Mouse (Mus musculus): ENCODE measurements around the gene Pknox2.

The Pknox2 gene

DNA sequence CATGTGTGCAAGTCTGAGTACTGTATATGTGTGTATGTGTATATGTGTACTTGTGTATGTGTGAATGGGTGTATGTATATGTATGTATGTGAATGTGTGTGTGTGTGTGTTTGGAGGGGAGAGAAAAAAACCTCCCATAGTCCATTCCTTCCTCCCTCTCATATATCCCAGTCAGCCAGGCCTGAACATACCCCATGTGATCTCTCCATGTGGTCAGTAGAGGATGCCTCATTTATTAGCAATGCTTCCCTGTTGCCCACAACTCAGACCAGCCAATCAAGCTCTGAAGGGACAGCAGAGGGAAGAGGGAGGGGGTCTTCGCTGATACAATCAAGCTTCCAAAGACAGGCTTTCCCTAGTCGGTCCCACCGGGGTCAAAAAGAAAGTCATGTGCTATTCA, 47.6 kb downstream of the Pknox2 start:
- DNase-seq (ENCODE audit: low spot score) = no peak

DNA sequence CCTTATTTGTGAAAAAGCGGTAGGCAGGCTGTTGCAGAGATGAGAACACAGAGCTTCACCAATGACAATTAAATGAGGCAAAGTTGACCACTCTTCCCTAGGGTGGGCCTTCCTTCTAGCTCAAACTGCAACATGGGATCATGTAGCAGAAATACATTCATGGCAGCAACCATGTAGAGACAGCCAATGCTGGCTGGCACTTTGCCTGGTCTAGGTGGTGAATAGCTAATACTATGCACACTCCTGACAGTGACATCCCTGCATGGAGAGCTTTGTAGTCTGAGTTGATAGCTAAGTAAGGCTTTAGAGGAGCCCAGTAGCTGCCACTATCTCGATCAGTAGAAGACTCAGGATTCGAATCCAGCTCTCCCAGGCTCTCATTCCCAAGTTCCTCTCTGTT, 48.6 kb downstream of the Pknox2 start:
- no peak for DNase-seq (ENCODE audit: low spot score)

DNA sequence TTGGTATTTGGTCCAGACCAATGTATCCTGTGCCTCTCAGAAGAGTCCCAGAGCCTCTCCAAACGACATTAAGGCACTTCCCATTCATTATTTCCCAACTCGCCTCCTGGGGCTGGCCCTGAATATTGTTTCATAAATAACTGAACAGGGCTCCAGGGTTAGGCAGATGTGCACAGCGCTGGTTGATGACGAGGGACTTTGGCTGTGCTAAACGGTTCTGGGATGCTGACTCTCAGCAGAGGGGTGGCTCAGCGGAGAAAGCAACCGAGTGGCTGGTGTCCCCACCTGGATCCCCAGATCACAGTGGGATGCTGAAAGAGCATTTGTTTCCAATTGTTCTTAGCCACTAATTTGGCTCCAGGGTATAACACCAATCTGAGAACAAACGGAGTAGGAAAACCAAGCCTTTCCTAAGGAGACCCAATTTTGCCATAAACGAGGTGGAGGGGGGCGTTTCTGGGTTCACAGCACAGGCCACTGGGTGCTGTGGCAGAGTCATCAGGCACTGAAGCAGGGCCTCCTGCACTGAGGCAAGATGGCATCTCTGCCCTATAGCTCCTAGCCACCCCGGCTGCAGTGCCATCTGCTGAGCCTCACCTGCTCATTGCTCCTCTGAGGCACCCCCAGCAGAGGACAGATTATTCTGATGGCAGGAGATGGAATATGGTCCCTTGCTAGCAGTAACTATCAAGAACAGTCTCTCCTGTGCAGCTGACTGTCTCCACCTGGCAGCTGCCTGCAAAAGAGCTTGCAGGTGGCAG, 52.8 kb downstream of the Pknox2 start:
- no peak for DNase-seq (ENCODE audit: low spot score)

DNA sequence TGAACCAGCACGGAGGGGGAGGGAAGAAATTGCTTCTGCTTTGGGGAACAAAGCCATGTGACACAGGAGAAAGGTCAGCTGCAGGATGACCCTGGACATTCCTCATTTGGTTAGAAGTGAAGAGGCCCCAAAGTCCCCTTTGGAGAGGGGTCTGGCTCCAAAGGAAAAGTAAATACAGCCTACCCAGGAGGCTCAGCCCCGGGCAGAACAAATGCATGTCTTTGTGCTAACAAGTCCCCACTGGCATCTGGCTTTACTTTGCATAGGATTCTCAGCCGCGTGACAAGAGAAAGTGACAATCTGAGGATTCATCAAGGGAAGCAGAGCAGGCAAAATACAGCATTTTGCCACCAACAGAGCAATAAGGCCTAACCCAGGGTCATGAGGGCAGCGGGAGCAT, 54.1 kb downstream of the Pknox2 start:
- DNase-seq (ENCODE audit: low spot score) = no peak

DNA sequence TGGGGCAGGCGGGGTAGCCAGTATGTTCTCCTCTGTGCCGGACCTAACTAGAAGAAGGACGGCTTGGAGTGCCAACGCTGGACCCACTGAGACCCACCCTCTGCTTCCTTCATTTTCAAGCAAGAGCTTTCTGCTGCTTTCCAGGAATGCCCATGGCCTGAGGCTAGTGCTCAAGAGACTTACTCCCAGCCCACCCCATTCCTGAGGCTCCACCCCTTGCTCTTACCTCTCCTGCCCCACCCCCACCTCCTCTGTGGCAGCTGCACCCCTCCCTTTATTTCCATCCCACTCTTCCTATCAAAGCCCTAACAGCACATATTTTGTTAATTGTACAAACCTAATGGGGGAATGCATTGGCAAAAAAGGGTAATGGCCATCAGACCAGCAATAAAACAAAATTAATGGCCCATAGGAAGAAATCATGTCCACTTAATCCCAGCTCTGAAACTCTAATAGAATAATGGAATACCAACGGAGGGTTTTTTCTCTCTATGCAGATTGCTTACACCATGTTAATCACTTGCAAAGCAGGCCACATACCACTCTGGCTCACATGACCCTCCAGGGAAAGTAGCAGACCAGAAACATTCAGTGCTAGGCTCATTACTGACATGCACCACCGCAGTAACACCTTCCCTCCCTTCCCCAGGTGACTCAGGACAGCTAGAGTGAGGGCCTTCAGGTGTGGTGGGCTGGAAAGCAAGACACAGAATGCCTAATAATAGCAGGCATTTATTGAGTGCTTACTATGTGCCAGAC, 57.1 kb downstream of the Pknox2 start:
- DNase-seq (ENCODE audit: low spot score) = no peak

DNA sequence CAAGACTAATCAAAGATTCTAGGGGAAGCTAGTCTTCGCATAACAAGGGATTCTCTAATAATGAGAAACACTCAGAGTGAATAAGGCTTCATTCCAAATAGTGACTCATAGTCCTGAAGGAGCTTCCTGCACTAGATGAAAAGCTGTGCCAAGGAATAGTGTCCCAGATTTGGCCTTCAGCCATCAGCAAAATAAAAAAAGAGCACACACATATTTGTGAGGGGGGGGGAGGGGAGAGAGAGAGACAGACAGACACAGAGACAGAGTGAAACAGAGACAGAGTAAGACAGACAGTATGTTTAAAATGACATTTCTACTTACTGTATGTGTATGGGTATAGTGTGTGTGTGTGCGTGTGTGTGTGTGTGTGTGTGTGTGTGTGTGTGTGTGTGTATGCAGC, 61.8 kb downstream of the Pknox2 start:
- DNase-seq (ENCODE audit: low spot score) = no peak

DNA sequence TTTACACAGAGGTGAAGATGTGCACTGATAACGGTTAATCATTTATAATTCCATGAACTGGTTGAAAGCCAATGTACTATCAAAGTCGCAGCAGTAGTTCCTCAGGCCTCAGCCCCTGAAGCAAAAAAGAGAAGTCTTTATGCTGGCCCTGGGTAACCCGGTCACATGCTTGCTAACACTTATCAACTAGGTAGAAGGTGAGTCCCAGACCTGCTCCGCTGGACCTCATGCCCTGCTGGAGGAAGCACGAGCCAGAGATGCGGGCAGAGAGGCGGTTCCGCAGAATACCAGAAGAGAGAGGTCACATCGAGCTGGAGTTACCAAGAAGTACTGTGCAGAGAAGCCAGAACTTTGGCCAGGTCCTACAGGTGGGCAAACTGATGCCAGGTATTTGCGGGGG, 65.0 kb downstream of the Pknox2 start:
- no peak for DNase-seq (ENCODE audit: low spot score)

DNA sequence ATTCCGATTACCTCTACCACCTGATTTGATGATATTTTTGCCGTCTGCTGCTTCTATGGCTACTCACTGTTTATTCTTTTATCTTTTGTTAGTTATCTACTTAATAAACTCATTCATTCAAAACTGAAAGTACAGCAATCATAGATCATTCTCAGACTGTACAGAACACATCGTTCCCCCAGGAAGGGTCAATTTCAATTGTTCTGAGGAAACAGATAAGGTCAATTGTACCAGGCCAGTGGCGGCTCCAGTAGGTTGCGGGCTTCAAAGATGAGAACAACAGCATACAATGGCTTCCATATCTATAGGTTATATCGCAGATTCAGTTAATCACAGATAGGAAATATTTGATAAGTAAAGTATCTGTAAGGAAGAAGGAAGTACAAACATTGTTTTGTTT, 66.9 kb downstream of the Pknox2 start:
- DNase-seq (ENCODE audit: low spot score) = no peak

DNA sequence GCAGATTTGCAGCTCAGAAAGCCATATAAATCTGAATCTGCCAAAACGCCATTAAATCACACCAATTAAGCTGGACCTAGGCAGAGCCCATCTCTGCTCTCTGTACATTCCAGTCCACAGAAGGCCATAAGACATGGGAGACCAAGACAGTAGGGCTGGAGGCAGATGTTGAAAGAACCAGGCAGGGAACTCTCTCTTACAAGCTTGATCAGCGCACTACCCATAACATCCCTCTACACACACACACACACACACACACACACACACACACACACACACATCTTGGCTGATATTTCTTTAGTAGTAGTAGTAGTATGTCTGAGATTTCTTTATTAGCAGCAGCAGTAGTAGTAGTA, 70.2 kb downstream of the Pknox2 start:
- no peak for DNase-seq (ENCODE audit: low spot score)

DNA sequence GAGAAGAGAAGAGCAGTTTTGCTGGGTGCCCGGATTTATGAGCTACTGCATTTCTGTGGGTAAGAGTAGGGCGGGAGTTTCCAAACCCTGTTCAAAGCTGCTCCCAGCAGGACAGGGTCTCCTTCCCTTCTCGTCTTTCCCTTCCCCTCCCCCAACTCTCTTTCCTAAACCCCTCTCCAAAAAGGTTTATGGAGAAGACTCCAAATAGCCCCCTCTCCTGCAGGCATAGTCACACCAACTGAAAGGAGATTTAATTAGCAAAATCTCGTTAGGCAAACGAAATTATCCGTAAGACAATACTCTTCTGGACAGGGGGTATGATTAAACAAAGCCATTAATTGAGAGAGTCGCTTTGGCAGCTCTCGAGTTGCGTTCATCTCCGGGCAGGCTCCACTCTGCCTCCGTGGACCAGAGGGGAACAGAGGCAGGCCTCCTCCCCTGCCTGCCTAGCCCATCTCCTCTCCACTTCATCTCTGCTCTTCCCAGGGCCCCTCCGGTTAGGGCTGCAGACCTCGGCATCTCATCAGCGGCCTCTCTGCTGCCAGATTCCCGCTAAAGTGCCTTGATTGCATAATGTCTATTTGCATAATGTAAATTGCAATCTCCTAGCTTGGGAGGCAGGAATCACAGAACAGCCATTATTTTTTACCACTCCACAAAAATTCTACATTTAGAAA, 70.7 kb downstream of the Pknox2 start:
- DNase-seq (ENCODE audit: low spot score) = no peak

DNA sequence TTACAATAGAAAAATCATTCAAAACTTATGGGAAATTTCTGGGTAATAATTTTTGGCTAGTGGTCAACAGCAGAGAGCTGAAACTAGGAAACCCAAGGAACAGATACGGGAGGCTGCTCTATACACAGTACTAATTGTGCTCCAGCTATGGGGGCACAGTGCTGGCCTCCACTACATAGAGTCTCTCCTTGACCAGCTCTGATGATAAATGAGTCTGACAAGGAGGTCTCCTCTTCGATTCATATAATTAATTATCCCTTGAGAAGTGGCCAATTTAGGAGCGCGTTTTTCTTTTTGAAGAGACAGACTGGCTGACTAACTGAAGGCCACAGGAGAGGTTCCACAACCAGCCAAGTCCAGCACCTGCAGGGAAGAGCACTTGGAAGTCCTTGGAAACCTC, 71.3 kb downstream of the Pknox2 start:
- DNase-seq (ENCODE audit: low spot score) = no peak

DNA sequence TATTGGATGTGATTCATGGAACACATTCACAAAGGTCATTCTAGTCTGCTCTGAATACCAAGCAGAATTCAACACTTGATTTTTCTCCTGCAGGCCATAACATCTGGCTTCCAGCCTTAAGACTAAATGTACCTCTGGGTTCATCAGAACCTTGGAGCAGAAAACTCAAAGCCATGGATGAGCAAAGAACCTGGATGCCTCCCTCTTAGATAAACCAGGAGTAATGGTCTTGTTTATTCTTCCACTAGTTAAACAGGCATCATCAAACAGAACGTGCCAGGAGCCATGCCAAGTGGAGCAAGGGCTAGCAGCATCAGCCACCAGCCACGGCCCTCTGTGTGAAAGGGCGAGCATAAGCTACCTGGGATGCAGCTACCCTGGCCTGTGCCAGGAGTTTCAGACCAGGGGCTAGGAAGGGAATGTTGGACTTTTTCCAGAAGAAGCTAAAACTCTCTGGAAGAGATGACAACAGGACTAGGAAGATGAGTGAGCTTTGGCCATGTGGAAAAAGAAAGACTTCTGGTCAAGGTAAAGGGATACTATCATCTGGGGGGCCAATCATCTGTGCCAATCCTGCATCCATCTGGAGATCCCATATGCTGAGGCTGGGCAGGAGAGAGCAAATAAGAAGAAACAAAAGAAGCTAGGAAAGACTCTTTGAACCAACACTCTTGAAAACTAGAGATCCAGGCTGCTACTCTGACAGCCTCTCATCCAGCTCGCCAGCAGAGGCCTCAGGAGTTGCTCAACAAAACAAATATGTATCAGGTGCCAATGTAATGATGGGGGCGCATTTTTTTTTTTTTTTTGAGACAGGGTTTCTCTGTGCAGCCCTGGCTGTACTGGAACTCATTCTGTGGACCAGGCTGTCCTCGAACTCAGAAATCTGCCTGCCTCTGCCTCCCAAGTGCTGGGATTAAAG, 77.6 kb downstream of the Pknox2 start:
- no peak for DNase-seq (ENCODE audit: low spot score)

DNA sequence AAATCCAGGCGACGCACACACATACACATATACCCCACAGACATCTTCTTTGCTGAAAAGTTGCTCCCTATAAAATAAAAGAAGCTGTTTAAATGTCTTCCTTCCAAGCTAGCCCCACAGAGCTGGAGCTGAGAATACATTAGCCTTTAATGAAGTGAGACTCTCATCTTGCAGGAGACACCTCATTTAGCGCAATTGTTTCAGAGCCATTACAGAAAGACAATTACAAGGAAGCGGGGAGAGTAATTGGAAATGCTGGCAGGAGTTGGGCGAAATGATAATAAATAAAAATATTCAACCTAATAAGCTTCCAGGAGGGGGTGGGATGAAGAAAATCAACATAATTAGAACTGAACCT, 79.8 kb downstream of the Pknox2 start:
- no peak for DNase-seq (ENCODE audit: low spot score)

DNA sequence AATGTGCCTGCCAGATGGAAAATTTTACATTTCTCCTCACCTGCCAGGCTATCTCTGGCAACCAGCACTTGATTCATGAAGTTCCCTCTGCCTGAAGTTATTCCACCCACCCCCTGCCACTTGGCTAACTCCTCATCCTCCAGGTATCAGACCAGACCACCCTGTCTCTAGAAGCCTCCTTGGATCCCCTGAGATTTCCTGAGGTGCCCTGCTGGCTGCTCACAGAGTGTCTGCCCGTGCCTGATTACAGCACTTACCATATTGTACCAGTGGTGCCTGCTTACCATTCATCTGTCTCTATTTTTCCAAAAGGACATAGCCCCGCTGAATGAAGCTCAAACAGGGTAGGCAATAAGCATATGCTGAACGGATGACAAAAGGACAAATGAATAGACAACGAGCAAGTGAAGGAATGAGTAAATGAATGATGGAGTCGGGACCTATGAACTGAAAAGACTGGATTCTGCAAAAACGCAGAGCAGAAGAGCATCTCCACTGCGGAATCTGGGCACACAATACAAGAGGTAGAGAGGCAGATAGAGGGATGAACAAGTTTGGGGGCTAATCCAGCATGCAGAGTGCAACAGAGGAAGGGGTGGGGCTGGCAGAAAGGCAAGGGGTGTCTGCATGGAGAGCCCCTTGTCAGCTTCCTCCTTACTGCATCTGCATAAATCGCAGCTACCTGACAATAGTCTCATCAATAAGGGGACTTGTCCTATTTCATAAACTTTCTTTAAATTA, 80.3 kb downstream of the Pknox2 start:
- no peak for DNase-seq (ENCODE audit: low spot score)

DNA sequence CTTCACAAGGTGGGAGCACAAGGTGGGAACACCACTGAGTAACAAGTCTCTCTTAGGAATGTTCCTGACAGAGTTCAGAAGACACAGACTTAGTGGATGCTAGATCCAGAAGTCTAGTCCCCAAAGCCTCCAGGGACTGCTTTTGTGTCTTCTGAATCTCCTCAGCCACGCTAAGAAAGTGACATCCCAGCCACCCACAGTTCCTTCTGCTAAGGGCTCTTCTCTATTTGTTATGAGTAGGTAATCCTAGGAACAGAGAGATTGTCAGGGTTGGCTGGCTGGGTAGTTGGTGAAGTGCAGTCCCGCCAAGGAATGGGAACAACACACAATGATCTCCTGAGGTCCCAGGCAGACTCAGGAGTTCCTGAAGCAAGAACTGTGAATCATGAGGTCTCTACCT, 85.6 kb downstream of the Pknox2 start:
- no peak for DNase-seq (ENCODE audit: low spot score)

DNA sequence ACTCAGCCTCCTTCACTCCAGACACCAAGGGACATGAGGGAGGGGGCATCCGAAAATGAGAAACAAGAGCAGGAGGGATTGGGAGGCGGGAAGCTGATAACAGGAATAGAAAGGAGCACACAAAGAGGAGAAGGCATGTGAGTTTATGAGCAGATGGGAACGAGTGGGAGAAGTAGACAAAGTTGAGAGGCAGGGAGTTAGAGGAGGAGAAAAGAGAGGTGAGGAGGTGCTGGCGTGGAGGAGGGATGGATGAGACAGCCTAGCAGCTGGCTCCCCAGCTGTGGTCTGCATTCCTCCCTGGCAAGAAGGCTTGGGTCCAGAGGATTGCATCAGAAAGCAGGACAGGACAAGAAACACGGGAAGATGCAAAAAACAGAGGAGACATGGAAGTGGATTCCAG, 92.5 kb downstream of the Pknox2 start:
- no peak for DNase-seq (ENCODE audit: low spot score)

DNA sequence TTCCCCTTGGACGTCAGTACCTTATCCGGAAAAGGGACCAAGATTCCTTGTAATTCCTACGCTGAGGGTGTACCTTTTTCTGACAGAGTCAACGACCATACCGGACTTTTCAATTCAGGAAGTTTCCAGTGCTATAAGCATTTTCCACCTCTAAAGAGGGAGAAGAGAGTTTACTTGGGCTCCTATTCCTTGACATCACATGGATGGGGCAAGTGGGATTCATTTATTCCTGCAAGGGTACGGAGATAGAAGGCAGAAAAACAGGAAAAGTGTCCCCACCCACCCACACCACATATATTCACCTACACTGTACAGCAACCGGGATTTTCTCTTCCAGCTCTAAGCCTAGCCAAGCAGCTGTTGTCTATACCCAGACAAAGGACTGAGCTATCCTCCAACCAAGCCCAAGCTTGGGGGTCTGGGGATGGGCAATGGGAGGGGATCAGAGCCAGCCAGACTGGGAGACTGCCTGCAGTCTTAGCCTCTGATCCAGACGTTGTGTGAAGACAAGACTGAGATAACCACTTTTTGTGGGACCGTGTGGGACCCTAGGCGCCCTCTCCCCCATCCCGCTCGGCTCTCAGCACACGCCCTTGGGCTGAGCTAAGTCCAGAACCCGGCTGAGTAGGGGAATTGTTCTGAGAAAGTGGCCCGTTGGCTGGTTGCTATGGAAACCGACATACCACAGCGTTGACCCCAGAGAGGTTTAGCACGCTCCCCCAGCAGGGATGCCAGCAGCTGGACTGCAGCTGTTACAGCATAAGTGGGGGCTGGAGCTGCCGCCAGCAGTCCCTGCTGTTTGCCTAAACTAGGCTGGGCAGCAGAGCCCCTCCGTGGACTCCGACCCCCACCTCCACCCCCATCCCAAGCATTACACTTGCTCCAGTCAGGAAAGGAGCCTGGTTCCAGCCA, 93.3 kb downstream of the Pknox2 start:
- no peak for DNase-seq (ENCODE audit: low spot score)

DNA sequence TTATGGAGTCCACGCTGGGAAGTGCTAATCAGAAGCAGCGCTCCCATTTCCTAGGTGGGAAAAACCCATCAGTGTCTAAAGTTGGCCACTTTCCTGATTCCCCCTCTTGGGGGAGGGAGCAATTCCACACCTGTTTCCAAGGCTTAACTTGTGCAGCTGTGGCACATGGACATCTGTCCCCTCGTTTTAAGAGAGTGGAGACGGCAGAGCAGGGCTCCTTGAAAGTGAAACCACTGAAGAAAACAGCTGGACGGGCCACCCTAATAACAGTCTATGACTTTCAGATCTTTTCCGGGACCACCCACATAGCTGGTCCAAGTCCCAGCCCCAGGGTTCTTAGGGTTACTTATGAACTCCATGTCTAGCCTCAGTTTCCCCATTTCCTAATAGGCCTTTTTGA, 94.2 kb downstream of the Pknox2 start:
- no peak for DNase-seq (ENCODE audit: low spot score)

DNA sequence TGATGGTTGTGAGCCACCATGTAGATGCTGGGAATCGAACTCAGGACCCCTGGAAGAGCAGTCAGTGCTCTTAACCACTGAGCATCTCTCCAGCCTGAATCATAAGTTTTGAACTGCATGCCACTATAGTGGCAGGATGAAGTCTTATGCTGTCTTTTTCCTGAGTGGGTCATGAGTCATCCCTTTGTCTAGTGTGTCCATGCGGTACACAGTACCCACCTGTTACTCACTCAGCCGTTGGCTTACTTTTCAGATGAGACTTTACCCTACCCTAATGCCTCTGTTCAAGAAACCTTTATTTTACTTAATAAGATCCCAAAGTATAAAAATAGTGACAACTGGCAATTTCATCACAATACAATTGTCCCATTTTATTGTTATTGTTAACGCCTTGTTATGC, 95.5 kb downstream of the Pknox2 start:
- no peak for DNase-seq (ENCODE audit: low spot score)

DNA sequence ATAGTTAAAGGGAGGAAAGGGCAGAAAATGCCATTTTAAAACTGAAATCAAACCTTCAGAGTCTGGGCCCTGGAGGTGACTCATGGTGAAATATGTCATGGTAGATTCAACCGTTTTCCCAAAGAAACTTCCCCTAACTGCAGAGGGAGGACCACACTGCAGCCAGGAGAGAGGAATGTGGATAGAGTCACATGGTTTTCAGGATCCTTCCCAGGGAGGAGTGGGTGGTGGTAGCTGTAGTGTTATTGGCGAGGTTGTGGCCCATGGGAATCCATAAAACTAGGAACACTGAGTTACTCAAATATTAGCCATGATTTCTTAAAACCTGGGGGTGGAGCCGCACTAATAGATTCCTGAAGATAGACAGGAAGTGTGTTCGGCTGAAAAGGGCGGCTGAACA, 99.7 kb downstream of the Pknox2 start:
- no peak for DNase-seq (ENCODE audit: low spot score)

DNA sequence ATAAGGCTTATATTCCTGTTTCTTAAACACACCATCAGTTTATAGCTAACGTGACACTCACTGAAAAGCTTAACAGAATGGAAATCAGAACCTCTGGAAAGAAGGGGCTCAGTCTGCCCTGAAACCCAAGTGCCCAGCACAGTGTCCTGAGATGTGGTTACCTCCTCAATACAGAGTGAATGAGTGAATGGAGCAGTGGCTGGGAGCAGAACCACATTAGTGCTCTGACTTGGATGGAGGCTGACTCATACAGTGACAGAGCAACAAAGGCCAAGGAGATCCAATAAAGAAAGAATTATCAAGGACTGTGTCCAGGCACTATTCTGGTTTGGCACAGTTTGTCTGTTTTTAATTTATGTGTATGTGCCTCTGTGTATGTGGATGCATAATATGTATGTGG, 101.3 kb downstream of the Pknox2 start:
- no peak for DNase-seq (ENCODE audit: low spot score)
